Mouse (Mus musculus) megakaryocyte, embryonic 14.5 days (primary cell): ENCODE results near the gene Lin37. TPM values are rescaled to one million over a fixed set of nuclear protein-coding genes. Genes with fewer than 3 reads are reported as not detected.

Source experiments
- H3K27me3 ChIP-seq: replicated peaks from 2 replicates; pipeline ENCODE3; 2012; ENCODE audit warnings: inconsistent platforms
- H3K36me3 ChIP-seq: replicated peaks from 2 replicates; pipeline ENCODE3; 2012; ENCODE audit warnings: low read length, inconsistent platforms, mixed read lengths
- H3K4me1 ChIP-seq: 2 replicates; pipeline ENCODE4 v1.6.1; 2012; ENCODE audit warnings: inconsistent platforms
- H3K4me3 ChIP-seq: replicated peaks from 2 replicates; pipeline ENCODE3; 2012; ENCODE audit warnings: moderate library complexity, mild to moderate bottlenecking, inconsistent platforms
- H3K9me3 ChIP-seq: 2 replicates; pipeline ENCODE4 v1.6.1; 2012; ENCODE audit warnings: inconsistent platforms
- FLI1 ChIP-seq: IDR thresholded peaks from 2 replicates; pipeline ENCODE4 v1.6.1; 2012; ENCODE audit warnings: low read length, inconsistent platforms, mixed read lengths
- GATA1 ChIP-seq: IDR thresholded peaks from 3 replicates; pipeline ENCODE4 v1.6.1; 2012; ENCODE audit warnings: mixed read lengths, low read length, inconsistent platforms, borderline replicate concordance
- polyA plus RNA-seq: library from polyadenylated mRNA; stranded (reverse); fragments of >175 nt; gene quantifications from 2 replicates; pipeline ENCODE4 v1.2.3, GENCODE M21; 2012; ENCODE audit warnings: low replicate concordance; ENCODE audit not compliant: insufficient read depth

Gene Lin37
- polyA plus RNA-seq, 1 experiment = 62.3 TPM

DNA sequence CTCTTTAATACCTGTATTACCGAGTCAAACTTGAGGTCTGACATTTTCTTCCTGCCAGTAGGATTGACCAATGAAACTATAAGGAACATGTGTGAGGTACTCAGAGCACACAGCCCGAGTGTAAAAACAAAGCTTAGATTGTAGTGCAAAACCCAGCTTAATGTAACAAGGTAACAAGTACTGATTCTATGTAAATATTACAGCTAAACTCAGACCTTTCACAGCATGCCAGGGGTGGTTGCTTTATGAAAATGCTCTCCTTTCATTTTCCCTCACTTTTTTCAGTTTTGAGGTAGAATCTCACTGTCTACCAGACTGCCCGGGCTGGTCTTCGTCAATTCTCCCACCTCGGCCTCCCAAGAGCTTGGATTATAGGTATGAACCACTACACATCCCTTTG lies 36.5 kb upstream of the Lin37 start:
- Histone ChIP-seq H3K4me3 (no peak overlapping the region), H3K4me1 (peaks cover 40% of the 10 kb centered on the region), H3K9me3 (peaks cover 3% of the 10 kb centered on the region; the same call in 1 of the 2 replicates), H3K27me3 (peaks cover 37% of the 10 kb centered on the region), H3K36me3 (no peaks in the 10 kb centered on the region)
- TF ChIP-seq GATA1 (no peak), FLI1 (no peak)

DNA sequence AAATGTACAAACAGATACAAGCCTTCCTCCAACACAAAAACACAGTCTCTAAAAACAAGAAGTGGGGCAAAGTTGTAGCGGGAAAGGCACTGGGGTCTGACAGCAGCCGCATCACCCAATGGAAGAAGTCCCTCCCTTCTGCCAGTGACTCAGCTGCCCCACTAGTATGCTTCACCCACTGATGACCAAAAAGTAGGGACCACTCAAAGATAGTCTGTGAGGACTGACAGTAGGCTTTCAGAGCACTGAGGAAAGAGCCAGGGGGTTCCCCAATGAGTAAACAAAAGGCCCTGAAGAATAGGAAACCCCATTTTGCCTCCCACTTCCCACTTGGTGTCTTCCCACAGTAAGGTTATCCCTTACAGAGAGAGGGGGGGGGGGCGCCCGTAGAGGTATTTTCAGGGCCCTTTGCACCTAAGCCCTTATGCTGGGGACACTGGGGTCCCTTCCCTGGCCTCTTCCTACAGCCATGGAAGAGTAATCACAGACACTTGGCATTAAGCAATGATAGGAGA lies 34.9 kb upstream of the Lin37 start:
- H3K4me1 ChIP-seq = peaks cover 42% of the 10 kb centered on the region
- no peak overlapping the region for H3K4me3 ChIP-seq
- peaks cover 26% of the 10 kb centered on the region for H3K27me3 ChIP-seq
- H3K36me3 ChIP-seq = no peaks in the 10 kb centered on the region
- H3K9me3 ChIP-seq = peaks cover 3% of the 10 kb centered on the region; the same call in 1 of the 2 replicates
- TF ChIP-seq GATA1 (no peak), FLI1 (no peak)

DNA sequence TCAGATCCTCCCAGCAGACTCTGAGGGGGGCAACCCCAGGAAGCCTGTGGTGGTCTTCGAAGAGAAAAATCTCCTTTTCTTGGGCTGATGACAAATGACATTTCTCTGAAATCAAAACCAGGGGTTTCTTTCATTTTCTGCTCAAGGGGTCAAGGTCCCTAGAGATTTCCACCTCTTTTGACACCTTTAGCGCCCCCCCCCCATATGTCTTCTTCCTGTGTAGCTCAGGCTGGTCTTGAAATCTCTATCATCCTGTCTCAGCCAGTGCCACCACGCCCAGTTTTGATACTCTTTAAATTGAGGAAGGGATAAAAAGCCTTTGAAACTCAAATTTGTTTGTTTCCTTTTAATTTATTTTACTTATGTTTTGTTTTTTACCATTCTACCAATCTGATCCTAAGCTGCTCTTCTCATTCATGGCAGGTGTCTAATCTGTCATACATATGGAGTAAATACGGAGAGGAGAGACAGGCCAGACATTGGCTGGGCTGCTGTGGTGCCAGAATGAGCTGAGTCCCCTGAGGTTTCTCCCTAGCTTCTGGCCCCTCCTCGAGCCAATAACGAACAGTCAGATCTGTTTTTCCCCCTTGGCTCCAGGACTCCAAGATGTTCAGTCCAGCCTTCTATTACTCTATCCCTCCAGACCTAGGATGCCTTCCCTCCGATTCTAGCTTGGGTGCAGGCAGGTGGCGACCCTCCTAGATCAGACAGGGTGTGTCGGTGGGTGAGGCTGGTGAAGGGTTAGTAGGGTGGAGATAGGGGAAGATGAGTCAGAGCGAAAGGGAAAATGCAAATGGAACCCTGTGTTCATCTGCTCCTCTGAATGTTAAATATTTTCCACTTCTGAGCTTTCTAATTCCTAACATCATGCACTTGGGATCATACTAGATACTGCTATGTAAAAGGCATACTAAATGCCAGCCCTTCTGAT lies 34.2 kb upstream of the Lin37 start:
- peaks cover 3% of the 10 kb centered on the region; the same call in 1 of the 2 replicates for H3K9me3 ChIP-seq
- no peak overlapping the region for H3K4me3 ChIP-seq
- H3K4me1 ChIP-seq = peaks cover 44% of the 10 kb centered on the region
- H3K36me3 ChIP-seq = no peaks in the 10 kb centered on the region
- H3K27me3 ChIP-seq = peaks cover 25% of the 10 kb centered on the region
- TF ChIP-seq GATA1 (no peak), FLI1 (no peak)

DNA sequence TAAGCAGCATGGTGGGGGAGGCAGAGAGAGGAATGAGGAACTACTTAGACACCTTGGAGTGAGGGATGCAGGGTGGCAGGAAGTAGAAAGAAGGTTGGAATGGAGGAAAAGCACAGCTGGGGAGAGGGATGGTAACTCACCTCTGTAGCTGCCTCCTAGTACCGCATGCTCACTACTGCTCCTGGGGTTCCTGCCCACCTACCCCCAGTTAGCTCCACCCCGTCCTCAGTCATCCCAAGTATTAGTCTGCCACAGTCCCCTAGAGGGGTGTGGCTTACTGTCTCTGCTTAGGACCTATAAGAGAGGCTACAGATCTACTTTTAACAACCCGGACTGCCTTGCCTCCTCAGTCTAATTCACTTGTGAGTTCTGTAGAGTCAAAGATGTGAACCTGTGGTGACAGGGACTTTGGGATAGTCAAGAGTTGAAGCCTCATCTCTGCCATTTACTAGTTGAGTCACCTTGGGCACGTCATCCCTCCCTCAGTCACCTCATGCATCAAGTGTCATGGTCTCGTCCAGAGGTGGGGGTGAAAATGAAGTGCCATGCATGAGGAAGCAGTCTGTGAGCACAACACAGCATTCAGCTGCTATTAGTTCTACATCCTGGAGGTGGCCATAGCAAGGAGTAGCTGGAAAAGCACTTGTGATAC lies 33.3 kb upstream of the Lin37 start:
- Histone ChIP-seq H3K4me3 (no peak overlapping the region), H3K27me3 (peaks cover 17% of the 10 kb centered on the region), H3K36me3 (no peaks in the 10 kb centered on the region), H3K4me1 (peaks cover 44% of the 10 kb centered on the region), H3K9me3 (no peaks in the 10 kb centered on the region)
- TF ChIP-seq GATA1 (no peak), FLI1 (no peak)

DNA sequence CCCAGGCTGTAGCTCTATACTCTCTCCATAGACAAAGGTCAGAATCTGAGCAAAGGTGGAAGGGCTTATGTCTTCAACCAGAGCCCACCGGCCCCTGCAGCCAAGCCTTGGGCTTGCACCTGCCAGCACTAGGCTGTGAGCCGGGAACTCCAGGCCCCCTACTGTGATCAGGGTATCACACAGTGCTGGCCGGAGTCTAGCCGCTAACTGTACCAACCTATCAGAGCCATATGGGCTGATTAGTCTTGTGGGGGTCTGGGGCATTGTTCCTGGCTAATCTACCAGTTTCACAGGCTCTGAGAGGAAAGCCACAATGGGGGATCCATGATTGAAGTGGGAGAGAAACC lies 31.9 kb upstream of the Lin37 start:
- H3K9me3 ChIP-seq = no peaks in the 10 kb centered on the region
- no peak for TF ChIP-seq GATA1
- no peak for TF ChIP-seq FLI1
- H3K4me1 ChIP-seq = peaks cover 54% of the 10 kb centered on the region
- H3K27me3 ChIP-seq = peaks cover 13% of the 10 kb centered on the region
- H3K4me3 ChIP-seq = no peak overlapping the region
- H3K36me3 ChIP-seq = peaks cover 6% of the 10 kb centered on the region

DNA sequence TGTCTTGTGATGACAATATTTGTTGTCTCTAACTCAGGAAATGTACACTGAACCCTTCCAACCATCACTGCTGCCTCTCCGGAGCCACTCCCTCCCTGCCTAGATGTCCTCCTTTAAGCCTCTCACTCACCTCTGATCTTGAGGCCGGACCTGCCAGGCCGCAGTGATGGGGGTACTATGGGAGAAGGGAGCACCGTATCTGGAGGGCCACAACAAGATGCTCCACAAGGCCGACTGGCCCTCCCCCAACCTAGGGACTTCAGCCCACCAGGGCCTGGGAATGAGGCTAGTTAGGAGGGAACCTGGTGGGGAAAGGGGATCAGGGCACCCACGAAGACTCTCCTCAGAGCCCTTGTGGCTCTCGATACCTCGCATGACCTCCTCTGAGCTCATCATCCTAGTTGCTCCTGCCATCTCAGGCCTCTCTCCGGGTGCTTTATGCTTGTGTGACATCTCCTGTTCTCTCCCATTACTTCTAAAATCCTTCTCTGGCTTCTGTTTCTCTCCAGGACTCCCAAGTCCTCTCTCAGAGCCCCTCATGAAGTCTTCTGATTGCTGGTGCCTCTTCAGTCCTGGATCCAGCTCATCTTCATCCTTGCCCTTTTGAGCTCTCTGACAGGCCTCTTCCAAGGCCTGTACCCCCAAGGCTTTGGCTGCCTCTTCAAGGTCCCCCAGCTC lies 31.4 kb upstream of the Lin37 start:
- Histone ChIP-seq H3K4me1 (peaks cover 59% of the 10 kb centered on the region), H3K9me3 (no peaks in the 10 kb centered on the region), H3K4me3 (no peak overlapping the region), H3K36me3 (peaks cover 11% of the 10 kb centered on the region), H3K27me3 (peaks cover 13% of the 10 kb centered on the region)
- TF ChIP-seq GATA1 = no peak
- no peak for TF ChIP-seq FLI1

DNA sequence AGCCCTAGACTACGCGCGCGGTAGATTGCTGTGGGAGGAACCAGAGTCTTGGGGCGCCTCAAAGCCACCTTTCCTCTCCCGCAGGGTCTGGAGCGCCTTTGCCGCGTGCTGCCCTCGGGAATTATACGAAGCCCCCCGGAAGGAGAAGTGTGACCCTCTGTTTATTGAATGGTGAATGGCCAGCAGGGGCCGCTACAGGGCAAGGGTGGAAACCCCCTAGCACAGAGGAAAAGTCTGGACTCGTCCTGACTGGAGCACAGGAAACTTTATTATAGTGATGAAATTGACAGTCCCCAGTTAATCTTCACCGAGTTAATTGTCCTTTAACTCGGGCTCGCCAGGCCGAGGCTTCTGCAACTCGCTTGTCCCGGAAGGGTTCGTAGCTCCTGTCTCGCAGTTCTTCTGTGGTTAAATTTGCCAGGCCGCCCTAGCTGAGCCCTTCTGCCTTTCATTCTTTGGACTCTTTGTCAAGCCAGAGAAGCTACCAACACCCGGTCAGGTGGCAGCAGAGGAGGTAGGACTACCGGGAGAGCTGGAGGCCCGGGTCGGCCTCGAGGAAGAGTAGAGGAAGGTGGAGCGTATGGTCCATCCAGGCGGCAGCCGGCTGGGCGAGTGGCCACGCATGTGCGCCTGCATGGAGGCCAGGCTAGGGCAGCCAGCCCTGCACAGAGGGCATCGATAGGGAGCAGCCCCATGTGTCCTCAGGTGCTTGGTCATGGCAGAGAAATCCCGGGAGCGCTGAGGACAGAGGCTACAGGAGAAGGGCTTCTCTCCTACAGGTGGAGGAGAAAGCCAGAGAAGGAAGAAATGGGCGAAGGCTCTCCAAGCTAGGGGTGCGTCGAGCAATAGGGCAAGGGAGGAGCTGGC lies 30.0 kb upstream of the Lin37 start:
- peaks cover 25% of the 10 kb centered on the region for H3K36me3 ChIP-seq
- H3K9me3 ChIP-seq = no peaks in the 10 kb centered on the region
- H3K27me3 ChIP-seq = peaks cover 4% of the 10 kb centered on the region
- TF ChIP-seq FLI1 (no peak), GATA1 (no peak)
- peaks cover 68% of the 10 kb centered on the region for H3K4me1 ChIP-seq
- peak overlapping the region; percentile 99 for H3K4me3 ChIP-seq

DNA sequence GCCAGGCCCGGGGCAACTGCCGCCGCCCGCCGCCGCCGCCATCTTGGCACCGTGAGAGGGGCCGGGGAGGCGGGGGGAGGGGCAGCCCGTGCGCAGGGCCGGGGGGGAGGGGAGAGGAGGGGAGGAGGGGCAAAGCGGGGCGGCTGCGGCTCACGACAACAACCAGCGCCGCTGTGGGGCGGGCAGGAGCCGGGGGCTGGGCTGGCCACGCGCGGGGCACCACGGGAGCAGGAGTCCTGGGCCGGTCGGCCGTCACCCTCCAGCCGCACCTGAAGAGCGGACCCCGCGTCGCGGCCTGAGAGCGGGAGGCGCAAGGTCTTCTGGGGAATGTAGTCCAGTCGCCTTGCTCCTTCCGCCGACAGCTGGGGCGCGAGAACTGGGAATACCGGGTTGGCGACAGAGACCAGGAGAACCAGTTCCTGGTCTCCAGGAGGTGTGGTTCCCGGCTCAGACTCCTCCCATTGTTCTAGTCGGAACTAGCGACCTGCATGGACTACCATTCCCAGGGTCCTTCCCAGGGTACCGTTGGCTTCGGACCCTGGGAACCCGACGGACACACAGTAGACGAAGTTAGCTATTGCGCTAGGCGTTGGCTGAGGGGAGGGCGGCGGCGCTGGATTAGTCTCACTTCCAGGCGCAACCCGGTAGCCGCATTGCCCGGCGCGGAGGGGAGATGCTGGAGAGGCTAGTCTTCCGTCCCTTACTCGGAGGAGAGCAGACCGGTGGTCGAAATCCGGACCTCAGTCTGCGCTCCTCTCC lies 29.2 kb upstream of the Lin37 start, which contains the start of gene Kmt2b:
Kmt2b (minus strand) TSS at position 51 of the 759 bp plus-strand sequence.
- Histone ChIP-seq H3K4me3 (peak within 1 kb of the TSS; percentile 99), H3K36me3 (peaks cover 33% of the 10 kb centered on the region), H3K4me1 (peaks cover 66% of the 10 kb centered on the region), H3K9me3 (no peaks in the 10 kb centered on the region), H3K27me3 (peaks cover 2% of the 10 kb centered on the region)
- TF ChIP-seq FLI1 (no peak), GATA1 (no peak)
